Mouse (Mus musculus) ovary, postnatal 36 days (tissue): ENCODE data around the gene Rbmxl1.
"Not testable (repeated sequence)": the region's sequence is repeated elsewhere in the genome, so short reads cannot be mapped to it uniquely, and the experiment has no call there.

Source experiments
- DNase-seq: peaks from one replicate; pipeline ENCODE4 v3.0.0; 2022; ENCODE audit warnings: low spot score, mixed read lengths

The Rbmxl1 gene

DNA sequence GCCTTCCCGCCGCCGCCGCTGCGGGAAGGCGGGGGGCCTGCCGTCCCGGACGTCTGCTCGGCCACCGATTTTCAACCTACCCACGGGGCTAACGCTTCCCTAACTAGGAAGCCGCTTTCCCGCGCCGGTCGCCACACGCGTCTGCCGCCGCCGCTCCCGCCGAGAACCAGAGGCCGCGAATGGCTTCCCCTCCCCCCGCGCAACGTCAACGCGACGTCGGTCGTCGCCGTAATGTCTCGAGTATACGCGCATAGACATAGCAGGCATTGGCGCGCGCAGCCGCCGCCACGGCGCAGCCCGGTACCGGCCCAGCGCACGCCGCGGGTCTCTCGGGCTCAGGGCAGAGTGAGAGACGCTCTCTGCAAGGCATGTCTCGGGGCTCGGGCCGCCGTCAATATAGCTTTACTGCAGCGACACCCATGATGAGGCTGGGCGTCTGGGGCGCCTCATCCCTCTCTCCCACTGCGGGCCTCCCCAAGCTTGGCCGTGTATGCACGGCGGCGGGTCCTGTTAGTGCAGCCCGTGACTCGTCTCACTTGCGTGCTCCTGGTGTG, at the start of gene Rbmxl1:
Gene Rbmxl1 (minus strand): TSS at position 180 of the 554 bp plus-strand sequence.
- peak; percentile 89 for DNase-seq

DNA sequence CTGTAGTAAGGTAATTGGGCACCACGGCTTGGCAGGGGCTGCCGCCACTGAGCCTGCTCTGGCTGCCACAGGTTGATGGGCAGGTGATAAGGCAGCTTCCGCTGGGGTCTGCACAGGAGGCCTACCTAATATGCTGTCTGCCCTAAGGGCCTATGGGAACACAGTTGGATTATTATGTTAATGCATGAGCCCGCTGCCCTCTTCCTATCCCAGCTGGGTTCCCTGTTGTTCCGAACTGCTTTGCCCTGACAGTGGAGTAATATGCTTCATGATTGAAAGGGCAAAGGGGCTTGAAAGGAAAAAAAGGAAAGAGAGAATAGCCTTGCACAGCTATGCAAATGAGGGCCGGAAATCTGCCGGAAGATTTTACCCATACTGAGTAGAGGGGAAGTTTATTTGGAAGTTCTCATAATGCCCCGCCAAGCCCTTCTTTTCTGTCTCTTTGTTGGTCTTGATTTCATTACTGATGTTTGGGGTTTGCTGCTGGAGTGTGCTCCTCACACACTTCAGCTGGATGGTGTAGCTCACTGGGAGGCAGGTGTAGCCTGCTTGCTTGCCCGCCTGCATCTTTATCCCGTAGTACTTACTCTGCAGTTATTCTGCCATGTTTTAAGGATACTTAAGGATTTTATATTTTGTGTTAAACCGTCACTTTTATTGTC, 48.2 kb upstream of the Rbmxl1 start:
- DNase-seq = no peak

DNA sequence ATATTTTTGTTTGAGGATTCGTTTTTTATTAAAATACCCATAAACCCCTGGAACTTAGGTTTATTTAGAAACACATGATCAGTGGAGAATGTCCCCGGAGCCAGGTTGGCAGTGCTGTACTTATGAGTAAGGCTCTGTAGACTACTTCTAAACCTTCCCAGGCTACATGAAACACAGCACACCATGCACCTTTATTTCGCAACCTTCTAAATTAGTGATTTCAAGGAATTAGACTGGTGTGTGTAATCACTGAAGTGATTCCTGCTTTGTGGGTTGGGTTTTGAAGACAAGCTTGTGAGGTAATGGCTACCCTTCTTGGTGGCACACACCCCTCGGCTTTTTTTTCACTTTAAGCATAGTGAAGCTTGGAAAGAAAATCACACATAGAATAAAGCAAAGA, 47.1 kb upstream of the Rbmxl1 start:
- no peak for DNase-seq

DNA sequence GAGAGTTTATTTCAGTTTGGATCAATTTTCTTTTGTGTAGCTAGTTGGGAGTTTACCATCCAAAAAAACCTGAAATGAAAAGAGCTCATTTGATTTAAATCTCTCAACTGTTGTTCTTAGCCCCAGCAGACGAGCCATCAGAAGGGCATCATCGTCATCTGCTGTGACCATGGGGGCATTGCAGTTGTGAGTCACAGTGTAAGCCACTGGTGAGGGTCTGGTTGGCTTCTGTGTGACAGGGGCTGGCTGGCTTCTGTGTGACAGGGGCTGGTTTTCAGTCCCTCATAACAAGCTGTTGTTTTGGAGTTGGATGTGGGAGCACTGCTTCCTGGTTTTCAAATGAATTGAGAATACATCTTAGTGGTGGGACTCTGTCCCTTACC, 42.0 kb upstream of the Rbmxl1 start:
- no peak for DNase-seq

DNA sequence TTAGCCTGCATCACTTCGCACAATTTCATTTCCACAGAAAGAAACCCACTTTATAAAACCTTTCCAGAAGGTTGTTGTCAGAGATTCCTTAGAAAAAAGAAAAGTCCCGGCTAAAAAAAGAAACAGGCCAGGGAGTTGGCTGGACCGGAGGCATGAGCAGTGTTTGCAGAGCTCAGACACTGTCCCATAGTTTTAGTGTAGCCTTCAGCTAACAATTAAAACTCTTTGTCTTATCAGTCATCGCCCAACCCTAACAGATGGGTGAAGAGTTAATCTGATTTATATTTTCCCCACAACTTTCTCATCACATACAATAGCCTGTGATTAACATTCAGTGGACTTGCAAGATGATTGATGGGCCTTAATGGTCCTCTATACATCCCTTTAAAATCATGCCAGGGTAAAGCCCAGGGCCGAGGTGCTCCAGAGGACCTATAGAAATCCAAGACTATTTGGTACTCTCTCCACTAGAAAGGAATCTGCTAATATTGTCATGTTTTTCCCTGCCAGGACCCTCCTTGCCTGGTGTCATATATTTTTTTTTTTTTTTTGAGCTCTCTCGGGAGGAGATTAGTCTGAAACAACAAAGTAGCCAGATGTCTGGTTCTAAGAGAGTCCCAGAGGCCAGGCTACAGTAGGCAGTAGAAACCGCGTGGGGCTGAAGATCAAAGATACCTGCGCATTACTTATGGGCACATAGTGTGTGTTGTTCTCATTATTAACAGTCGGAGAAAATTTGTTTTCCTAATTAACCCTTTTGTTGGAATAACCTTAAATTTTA, 41.5 kb upstream of the Rbmxl1 start:
- no peak for DNase-seq

DNA sequence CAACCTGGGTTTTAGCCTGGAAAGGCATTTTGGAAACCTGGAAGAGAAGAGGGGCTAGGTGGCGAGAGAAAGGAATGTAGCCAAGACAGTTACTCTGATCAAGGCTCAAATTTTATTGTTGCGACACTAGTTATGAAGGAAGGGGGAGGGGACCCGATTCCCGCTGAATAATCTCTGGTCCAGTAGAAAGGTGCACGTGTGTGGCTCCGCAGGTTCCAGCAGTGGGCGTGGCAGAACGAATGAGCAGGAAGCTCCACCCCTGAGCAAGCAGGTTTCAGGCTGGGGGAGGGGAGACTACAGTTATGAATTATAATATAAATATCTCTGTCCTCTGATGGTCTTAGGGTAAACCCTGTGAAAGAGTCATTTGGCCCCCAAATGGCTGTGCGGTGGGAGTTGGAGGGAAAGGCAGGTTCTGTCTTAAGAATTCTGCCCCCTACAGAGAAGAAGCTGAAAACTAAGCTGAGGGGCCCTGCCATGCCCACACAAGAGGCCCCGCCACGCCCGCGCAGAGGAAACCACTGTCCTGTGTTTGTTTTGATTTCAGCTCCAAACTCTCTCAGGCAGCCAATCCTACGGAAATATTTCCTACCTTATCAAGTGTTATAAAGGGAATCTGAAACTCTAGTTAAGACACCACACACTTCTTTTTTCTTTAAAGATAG, 36.6 kb upstream of the Rbmxl1 start:
- not testable (repeated sequence) for DNase-seq

DNA sequence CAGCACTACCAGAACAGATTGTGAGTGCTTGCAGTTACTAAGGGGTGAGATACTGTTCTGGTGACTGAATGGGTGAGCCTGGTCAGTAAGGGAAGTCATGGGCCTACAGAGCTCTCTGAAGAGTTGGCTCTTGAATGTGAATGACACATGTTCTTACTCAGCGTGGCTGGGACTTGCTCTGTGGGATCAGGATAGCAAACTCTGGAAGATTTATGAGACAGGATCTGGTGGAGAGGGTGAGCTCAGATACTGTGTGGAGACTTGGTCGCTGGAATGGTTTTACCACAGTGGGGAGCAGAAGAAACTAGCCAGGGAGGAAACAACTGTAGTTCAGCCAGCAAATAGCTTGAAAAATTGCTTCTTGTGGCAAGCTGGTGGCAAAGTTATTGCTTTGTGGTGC, 35.8 kb upstream of the Rbmxl1 start:
- DNase-seq = no peak

DNA sequence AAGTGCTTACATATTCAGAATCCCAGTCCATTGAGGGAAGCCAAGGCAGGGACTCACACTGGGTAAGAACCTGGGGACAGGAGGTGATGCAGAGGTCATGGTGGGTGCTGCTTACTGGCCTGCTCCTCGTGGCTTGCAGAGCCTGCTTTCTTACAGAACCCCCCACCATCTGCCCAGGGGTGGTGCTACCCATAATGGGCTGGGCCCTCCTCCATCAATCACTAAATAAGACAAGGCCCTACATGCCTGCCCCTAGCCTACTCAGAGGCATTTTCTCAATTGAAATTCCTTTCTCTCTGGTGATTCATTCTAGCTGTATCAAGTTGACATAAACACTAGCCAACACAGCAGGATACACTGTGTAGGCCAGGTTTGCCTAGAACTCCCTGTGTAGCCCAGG, 34.9 kb upstream of the Rbmxl1 start:
- no peak for DNase-seq

DNA sequence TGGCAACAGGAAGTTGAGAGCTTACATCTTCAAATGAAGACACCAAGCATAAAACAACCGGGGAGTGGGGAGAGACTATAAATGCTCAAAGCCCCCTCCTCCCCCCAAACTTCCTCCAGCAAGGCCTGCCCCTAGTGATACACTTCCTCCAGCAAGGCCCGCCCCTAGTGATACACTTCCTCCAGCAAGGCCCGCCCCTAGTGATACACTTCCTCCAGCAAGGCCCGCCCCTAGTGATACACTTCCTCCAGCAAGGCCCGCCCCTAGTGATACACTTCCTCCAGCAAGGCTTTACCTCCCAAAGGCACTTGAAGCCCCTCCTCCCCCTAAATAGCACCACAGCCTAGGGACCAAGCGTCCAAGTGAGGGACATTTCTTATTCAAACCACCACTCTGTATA, 34.0 kb upstream of the Rbmxl1 start:
- DNase-seq = not testable (repeated sequence)

DNA sequence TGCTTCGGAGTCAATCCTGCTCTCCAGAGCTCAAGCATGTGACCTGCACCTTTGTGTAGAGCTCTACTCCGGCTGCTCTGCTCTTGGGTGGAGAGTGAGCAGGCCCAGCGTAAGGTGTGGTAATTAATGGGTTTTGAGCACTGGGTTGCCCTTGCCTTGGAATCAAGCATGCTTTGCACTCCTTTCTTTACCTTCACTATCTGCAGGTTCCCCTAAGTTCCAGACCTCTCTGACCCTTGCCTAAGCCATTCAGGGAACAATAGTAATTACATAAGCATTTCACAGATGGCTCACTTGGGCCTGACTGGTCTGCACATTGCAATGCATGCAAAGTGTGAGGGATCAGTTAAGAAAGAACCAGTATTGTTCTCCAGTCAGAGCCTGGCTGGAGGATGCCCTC, 29.1 kb upstream of the Rbmxl1 start:
- no peak for DNase-seq

DNA sequence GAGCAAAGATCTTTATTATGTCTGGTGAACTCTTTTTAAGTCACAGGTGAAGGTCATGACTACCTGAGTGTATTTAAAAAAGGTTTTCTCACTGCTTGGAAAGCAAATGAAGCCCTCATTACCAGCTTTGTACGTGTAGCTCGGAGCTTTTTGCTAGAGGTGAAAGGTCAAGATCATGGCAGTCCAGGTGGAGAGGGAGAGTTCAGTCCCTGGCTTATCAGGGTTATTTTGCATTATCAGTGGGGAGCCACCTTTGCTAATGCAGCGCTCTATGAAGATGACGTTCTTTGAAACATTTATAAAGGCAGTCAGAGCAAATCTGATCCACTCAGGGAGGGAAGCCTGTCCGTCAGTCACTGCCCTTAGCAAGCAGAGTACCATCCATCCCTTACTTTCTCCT, 28.0 kb upstream of the Rbmxl1 start:
- no peak for DNase-seq

DNA sequence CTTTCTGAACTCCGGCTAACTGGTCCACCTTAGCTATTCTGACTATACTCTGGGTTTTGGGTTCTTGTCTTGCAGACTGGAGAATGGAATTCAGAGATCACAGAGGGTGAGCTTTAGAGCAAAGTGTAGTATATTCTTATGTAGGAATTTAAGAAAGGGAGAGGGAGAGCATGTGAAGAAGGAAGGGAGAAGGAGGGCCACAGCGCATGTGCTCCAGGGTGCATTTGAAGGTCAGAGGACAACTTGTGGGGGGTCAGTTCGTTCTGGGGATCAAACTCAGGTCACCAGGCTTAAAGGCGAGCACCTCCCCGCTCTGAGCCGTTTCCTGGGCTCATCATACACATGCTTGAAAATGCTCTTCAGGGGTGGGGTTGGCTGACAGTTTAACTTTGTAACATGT, 25.3 kb upstream of the Rbmxl1 start:
- DNase-seq = no peak

DNA sequence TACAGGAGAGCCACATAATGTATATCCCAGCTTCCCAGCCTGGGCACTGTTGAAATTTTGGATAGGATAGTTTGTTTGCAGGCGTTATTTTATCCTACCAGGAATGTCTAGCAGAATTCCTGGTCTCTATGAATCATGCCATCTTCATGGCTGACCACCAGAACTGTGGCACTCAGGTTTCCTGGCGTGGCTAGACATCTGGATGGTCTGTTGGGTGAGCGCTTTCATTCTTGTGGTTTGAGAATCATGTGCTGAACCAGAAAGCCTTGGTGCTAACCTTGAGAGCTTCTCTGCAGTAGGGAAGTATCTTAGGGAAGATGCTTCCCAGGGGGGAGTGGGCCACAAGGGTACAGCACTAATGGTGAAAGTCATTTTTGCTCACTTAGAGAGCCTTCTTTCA, 6.4 kb upstream of the Rbmxl1 start:
- no peak for DNase-seq

DNA sequence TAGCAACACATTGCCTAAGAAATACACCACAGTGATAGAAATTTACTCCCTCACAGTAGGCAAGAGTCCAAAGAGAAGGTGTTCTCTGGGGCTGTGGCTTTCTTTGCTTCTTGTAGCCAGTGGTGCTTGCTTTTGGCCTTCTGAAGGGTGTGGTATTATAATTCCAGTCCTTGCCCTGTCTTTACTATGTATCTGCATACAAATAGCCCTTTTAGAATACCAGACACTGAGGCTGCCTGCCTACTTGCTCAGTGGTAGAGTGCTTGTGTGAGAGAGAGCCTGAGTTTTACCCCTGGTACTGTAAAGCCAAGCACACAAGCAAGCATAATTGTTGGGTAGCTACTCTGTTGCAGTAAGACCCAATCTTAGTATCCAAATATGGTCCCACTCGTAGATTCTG, 6.0 kb upstream of the Rbmxl1 start:
- DNase-seq = no peak

DNA sequence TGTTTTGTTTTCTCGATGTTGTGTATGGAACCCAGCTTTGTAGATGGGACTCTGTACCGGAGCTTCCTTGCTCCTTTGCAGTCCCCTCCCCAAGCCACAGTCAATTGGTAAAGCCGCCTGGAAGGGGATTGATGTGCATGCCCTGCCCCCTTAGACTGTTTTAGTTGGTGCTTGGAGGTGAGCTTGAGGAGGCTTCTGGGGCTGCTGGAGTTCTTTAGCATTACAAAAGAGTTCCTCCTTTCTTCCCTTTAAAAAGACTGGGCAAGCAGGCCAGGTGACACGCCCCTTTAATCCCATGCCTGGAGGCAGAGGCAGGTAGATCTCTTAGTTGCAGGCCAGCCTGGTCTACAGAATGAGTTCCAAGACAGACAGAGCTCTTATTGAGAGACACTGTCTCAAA, 4.4 kb upstream of the Rbmxl1 start:
- DNase-seq = no peak

DNA sequence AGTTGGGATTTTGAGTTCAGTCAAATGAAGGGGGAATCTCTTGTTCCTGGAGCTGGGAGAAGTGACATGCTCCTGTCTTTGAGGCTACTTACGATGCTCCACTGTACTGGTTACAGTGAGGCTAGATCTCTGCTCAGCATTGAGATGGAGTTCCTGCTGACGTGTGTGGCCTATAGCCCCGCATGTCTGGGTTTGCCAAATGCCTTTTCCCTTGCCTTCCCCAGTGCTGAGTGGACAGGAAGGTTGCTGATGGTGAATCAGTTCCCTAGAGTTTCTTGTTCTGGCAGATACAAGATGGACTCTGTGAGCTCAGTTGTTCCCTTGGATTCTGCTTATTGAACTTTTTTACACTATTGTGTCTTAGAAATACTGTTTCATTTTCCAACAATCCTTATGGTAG, 2.2 kb upstream of the Rbmxl1 start:
- no peak for DNase-seq

DNA sequence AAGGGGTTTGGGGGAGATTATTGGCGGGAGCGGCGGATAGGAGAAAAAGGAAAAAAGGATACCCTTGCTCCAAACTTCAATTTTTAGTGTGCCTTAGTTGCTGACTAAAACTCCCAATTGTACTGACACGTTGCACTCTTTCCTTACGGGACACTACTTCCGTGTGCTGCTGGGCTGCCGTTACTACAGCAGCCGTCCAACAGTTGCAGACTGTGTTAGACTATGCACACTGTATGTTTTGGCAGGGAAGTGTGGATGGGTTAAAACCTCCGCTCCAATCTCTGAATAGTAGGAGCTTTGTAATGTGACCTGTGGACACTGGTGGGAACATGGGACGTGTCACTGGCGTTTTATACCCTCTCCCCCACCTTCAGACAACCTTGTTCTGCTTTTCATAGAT, 1.4 kb upstream of the Rbmxl1 start:
- DNase-seq = no peak

DNA sequence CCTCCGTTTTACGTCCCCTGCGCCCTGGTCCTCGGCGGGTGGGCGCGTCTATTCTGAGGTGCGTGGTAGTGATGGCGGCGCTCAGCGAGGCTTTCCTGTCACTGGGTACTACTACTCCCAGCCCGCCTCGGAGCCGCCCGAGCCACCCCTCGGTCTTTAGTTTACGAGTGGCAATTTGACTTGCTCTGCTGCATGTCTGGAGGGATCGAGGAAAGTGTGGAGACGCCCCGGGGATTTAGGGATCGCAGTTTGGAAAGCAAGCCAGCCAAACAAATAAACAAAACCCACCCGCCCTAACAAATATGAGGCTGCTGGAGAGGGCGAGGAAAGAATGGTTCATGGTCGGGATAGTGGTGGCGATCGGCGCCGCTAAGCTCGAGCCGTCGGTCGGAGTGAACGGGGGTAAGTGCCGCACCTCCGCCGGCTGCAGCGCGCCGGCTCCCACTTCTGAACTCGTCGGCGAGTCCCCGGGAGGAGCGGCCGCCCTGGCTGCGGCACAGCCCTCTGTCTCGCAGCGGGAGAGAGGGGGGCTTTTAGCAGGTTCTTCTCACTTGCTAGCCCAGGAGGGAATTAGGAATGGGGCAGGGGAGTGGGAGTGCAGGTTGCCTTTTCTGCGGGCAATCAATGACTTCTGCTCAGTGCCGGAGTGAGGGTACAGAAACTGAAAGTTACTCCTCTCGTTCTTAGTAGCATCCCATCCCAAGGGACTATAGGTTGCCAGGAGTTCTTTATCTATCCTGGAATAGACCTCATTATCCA, 754 bp upstream of the Rbmxl1 start, which contains the start of gene Slc10a7:
Gene Slc10a7 (plus strand): TSS at position 74 of the 759 bp plus-strand sequence.
- DNase-seq = peak; percentile 83

DNA sequence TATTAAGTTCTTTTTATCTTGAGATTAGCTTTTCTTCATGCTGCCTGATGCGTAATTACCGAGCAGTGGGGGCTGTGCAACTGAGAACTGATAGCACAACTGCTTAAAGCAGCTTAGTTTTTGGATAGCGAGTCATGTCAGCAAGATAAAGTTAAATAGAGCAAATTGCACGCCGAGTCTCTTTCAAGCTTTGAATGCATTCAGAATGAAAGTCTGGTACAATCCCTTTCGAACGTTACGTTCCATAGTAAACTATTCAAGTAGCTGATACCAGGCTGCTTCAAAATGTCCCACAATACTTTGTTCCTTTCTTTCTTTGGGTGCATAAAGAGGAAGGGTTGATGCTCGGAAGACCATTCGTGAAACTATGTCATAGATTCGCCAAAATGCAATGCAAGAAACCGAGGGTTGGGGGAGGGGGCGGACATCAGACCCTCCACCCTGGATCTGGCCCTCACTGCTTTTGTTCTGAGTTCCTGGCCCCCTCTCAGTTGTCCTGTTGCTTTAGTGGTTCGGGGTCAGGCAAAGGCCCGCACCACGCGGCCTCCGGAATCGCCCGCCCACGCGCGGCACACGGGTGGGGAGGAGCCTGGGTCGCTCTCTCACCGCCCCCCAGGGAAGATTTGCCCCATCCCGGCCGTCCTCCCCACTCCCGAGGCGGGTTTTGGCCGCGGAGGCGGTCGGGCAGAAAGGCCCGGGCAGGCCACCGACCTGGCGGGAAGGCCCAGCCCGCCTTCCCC, 549 bp downstream of the Rbmxl1 start:
- DNase-seq = no peak

DNA sequence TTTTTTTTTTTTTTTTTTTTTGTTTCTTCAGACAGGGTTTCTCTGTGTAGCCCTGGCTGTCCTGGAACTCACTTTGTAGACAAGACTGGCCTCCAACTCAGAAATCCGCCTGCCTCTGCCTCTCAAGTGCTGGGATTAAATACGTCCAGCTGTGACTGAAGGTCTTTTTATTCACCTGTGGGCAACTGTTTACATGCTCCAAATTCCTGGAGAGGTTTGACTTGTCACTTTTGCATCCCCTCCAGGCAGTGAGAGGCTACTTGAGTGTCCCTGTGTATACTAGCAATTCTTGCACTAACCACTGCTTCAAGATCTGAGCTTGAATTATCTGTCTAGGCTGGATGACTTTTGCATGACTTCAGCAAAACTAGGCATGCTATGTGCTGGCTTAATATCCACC, 6.0 kb downstream of the Rbmxl1 start:
- no peak for DNase-seq

DNA sequence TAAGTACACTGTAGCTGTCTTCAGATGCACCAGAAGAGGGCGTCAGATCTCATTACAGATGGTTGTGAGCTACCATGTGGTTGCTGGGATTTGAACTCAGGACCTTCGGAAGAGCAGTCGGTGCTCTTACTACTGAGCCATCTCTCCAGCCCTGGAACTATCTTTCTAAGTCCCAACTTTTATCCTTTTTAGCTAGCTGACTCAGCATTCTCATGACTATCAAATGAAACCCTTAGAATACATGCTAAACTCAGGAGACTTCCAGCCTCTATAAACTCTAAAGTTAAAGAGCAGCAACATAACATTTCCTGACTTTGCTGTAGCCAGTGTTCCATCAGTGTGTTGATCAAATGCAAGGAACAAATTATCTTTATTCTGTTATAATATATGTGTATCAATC, 12.4 kb downstream of the Rbmxl1 start:
- DNase-seq = not testable (repeated sequence)
